Mouse (Mus musculus): ENCODE measurements around the gene Gjb1. TPM values are rescaled to one million over a fixed set of nuclear protein-coding genes. Genes with fewer than 3 reads are reported as not detected.

Gene Gjb1
- 18.5 TPM for polyA plus RNA-seq (2014; fragmentation: Illumina TruSeq; extraction: RNeasy Lipid Tissue Mini Kit (QIAGEN cat#74804); ENCODE audit: low read depth, low replicate concordance)

GRCm38 (mm10) chrX:101376190-101376968 lies at the start of gene Gjb1:
Gene Gjb1, plus strand, starts transcription at chrX:101376378.

GRCm38 (mm10) chrX:101420700-101421095 lies 44.5 kb downstream of the Gjb1 start, which contains the start of gene Zmym3:
Gene Zmym3, minus strand, starts transcription at chrX:101420849.

GRCm38 (mm10) chrX:101429142-101429949 lies 53.2 kb downstream of the Gjb1 start, which contains the start of gene Nono:
Gene Nono, plus strand, starts transcription at chrX:101429318.

Other genes with a start within 250 kb of the Gjb1 start
- gene Snx12, start 153.8 kb upstream of the Gjb1 start, polyA plus RNA-seq (2014; fragmentation: Illumina TruSeq; extraction: RNeasy Lipid Tissue Mini Kit (QIAGEN cat#74804); ENCODE audit: low read depth, low replicate concordance): 45.4 TPM
- gene Foxo4, start 121.8 kb upstream of the Gjb1 start, polyA plus RNA-seq (2014; fragmentation: Illumina TruSeq; extraction: RNeasy Lipid Tissue Mini Kit (QIAGEN cat#74804); ENCODE audit: low read depth, low replicate concordance): 27.3 TPM
- gene Gm614, start 112.4 kb upstream of the Gjb1 start, polyA plus RNA-seq (2014; fragmentation: Illumina TruSeq; extraction: RNeasy Lipid Tissue Mini Kit (QIAGEN cat#74804); ENCODE audit: low read depth, low replicate concordance): 8.2 TPM
- 9.5 TPM for gene Il2rg, start 108.1 kb upstream of the Gjb1 start, polyA plus RNA-seq (2014; fragmentation: Illumina TruSeq; extraction: RNeasy Lipid Tissue Mini Kit (QIAGEN cat#74804); ENCODE audit: low read depth, low replicate concordance)
- gene Gm20489, start 107.4 kb upstream of the Gjb1 start, polyA plus RNA-seq (2014; fragmentation: Illumina TruSeq; extraction: RNeasy Lipid Tissue Mini Kit (QIAGEN cat#74804); ENCODE audit: low read depth, low replicate concordance): not detected
- 53.8 TPM for gene Med12, start 102.3 kb upstream of the Gjb1 start, polyA plus RNA-seq (2014; fragmentation: Illumina TruSeq; extraction: RNeasy Lipid Tissue Mini Kit (QIAGEN cat#74804); ENCODE audit: low read depth, low replicate concordance)
- gene Nlgn3, start 77.2 kb upstream of the Gjb1 start, polyA plus RNA-seq (2014; fragmentation: Illumina TruSeq; extraction: RNeasy Lipid Tissue Mini Kit (QIAGEN cat#74804); ENCODE audit: low read depth, low replicate concordance): 0.05 TPM
- gene Zmym3, start 44.5 kb downstream of the Gjb1 start, polyA plus RNA-seq (2014; fragmentation: Illumina TruSeq; extraction: RNeasy Lipid Tissue Mini Kit (QIAGEN cat#74804); ENCODE audit: low read depth, low replicate concordance): 50.3 TPM
- 172 TPM for gene Nono, start 52.9 kb downstream of the Gjb1 start, polyA plus RNA-seq (2014; fragmentation: Illumina TruSeq; extraction: RNeasy Lipid Tissue Mini Kit (QIAGEN cat#74804); ENCODE audit: low read depth, low replicate concordance)
- 0.56 TPM for gene Itgb1bp2, start 72.7 kb downstream of the Gjb1 start, polyA plus RNA-seq (2014; fragmentation: Illumina TruSeq; extraction: RNeasy Lipid Tissue Mini Kit (QIAGEN cat#74804); ENCODE audit: low read depth, low replicate concordance)
- gene Taf1, start 156.4 kb downstream of the Gjb1 start, polyA plus RNA-seq (2014; fragmentation: Illumina TruSeq; extraction: RNeasy Lipid Tissue Mini Kit (QIAGEN cat#74804); ENCODE audit: low read depth, low replicate concordance): 27.7 TPM

Measured in adipose tissue, adult 10 weeks (tissue).